Mouse (Mus musculus): ENCODE data around the gene Ccnk.

The Ccnk gene

GRCm38 (mm10) chr12:108193878-108194277 is 14.5 kb downstream of the Ccnk start:
- DNase-seq: no peak

DNA sequence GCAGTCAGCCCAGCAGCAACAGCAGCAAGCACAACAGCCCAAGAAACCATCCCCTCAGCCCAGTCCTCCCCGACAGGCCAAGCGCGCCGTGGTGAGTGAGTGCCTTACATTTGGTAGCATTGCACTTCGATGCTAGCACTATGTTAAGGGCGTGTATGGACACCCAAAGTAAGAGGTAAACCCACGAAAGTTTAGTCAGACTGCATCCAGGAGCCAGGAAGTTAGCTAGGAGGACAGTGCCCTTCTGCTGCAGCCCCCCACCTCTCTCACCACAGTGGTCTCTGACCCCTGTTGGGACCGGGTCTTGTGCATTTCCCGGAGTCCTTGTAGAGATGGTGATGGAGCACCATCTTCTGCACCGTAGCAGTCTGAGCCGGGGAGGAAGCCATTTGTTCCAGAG is 16.4 kb downstream of the Ccnk start:
- no peak for DNase-seq

DNA sequence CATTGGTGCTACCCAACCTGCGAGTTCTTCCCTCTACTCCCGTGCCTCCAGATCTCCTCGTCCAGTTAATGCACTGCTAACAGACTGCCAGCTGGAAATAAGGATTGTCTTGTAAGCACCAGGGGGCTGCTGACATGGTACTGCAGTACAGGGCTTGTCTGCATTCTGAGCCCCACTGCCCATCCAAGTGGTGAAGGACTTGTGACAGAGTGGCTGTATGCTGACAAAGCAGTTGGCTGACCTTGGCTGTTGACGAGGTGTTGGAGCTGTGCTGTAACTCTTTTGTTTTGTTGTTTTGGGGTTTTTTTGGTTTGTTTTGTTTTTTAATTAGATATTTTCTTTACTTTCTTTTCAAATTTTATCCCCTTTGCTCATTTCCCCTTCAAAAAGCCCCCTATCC is 19.1 kb downstream of the Ccnk start:
- DNase-seq: no peak

DNA sequence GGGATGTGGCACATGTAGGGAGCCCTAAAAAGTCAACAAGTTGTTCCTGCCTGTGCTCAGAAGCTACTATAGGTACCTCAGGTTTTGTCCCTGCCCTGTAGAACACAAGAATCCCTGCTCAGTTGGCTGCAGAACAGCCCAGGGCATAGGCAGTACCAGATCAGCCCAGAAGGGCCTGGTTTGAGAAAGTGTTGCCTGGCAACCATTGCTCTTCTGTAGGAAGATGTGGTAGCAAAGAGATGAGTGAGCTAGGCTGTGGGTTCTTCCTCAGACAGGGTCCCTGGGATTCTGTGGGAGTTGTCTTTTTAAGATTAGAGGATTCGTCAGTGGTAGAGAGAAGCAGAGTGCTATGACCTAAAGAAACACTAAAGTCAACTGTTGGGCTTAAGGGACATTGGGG is 20.7 kb downstream of the Ccnk start:
- DNase-seq: no peak

GRCm38 (mm10) chr12:108203895-108204294 is 24.5 kb downstream of the Ccnk start:
- DNase-seq: no peak

DNA sequence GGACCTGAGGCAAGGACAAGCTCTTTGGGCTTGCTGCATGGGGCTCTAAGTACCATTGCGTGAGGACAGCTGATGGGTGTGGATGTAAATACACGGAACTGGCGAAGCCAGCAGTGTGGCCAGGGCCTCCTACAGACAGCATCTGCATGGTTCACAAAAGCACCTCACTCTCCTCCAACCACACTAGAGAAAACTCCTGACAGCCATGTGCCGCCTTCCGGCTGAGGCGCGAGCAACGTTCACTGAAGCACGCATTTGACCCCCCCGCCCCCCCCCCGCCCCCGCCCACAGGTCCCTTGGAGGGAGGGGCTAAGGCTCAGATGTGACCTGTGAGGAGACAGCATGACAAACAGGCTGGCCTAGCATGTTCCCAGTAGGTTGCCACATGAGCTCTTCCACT is 25.6 kb downstream of the Ccnk start:
- DNase-seq: no peak

- DNase-seq: peak; percentile 93 to 96
Measured at GRCm38 (mm10) chr12:108206641-108207040, 27.3 kb downstream of the Ccnk start.

- peak; percentile 33 to 37 for DNase-seq
Measured at GRCm38 (mm10) chr12:108208216-108208615, 28.8 kb downstream of the Ccnk start.

GRCm38 (mm10) chr12:108208726-108209438 is 29.5 kb downstream of the Ccnk start:
- peak; percentile 89 to 93 for DNase-seq

- DNase-seq: peak; percentile 24 to 37
Measured at GRCm38 (mm10) chr12:108210623-108211022, 31.2 kb downstream of the Ccnk start.

- DNase-seq: peak; percentile 40 to 50
Measured at GRCm38 (mm10) chr12:108212071-108212470, 32.7 kb downstream of the Ccnk start.

- peak in 1 of 2 experiments; percentile 10 for DNase-seq
Measured at GRCm38 (mm10) chr12:108212476-108212875, 33.1 kb downstream of the Ccnk start.

- DNase-seq: peak; percentile 16 to 23
Measured at GRCm38 (mm10) chr12:108213090-108214041, 34.0 kb downstream of the Ccnk start.

GRCm38 (mm10) chr12:108215090-108215489 is 35.7 kb downstream of the Ccnk start:
- peak; percentile 15 to 19 for DNase-seq

DNA sequence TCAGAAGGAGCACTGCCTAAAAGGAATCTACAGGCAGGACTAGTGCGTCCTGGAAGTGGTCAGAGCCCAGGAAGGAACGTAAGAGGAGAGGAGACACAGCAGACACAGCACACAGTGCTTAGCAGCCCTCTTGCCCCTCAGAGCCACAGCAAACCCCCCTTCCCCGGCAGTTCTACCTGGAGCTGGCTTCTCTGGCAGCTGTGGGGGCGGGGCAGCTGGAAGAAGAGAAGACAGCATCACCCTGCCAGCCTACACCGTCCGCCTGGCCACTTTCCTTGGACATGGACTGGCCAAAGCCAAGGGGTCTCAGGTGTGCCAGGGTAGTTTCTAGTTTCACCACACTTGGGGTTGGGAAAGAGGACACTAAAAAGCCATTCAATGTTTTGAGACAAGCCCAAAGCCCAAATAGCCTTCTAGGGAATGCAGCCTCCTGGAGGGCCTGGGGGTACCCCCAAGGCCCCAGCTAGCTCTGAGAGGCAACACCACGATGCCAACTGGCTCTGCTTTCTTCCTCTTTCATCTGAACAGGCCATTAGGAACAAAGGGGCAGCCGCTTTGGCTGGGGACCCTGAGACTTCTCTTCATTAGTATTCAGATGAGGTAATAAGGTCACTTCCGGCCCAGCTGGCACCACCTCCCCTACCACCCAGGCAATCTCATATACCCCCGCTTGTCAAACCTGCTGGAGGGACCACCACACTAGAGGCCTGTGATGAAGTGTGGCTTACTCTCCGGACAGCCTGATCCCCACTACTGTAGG is 37.4 kb downstream of the Ccnk start:
- DNase-seq: peak; percentile 30 to 78

DNA sequence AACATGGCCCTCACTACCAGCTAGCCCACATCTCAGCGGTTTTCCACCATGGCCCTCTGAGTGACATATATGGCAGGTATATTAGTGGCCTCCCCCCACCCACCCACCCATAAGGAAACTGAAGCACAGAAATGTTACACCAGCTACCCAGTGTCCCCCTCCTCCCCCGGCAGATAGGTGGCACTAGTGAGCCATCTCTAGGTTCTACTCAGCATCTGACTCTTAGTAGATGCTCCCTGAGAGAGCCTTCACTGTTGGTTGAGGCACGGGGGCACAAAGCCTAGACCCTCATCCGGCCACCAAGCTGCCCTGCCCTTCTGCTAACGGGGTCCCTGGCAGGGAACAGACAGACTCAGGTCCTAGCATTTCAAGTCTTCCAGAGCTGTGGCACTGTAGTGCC is 38.2 kb downstream of the Ccnk start:
- DNase-seq: peak; percentile 82 to 89

- DNase-seq: no peak
Measured at GRCm38 (mm10) chr12:108219163-108219562, 39.8 kb downstream of the Ccnk start.

DNA sequence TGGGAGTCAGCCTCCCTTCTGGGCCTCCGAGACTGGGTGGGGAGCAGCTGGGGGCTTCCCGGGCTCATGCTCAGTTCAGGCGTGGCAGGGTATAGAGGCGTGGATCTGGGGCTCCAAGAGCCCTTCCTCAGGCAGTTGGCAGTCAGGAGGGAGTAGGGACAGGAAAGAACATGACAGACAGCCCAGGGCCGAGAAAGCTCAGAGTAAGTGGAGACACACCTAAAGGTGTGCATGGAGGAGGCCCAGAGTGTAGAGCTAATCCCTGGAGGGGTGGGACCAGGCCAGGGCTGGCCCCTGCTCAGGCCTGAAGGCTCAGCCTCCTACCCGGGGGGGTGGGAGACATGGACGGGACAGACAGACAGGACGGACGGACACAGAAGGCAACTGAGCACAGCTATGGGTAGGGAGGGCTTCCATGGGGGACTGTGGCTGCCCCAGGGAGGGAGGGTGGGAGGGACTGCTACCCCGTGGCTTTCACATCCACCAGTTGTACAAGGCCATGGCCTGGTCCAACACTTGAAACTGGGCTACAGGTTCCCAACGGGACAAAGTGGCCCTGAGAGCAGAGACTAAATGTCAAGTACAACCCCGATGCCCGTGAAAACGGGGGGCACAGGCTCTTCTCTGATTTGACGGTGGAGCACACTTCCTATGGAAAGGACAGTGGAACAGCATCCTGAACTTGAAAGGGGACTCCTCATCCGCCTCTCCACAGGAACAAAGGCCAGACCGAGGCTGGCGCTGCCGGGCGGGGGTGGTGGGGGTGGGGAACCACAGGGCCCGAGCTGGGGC is 40.6 kb downstream of the Ccnk start:
- DNase-seq: no peak

GRCm38 (mm10) chr12:108220621-108221020 is 41.2 kb downstream of the Ccnk start:
- DNase-seq: no peak

DNA sequence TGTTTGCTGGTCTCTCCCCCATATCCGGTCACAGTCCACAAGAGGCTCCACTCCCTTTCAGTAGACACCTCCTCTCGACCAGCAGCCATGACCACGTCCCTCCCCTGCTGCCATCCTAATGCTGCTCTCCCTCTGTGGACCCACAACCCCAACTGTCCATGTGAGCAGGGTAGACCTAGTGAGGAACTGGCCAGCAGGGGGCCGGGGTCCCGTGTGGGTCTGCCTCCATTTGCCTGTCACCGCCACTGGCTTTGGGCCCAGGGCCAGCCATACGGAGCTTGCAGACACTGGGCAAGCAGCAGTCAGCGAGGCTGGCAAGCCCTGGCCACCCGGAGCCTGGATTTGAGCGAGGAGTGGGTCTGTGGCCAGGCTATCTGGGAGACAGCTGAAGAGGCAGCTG is 41.8 kb downstream of the Ccnk start:
- peak; percentile 74 to 80 for DNase-seq

GRCm38 (mm10) chr12:108221712-108222111 is 42.3 kb downstream of the Ccnk start:
- DNase-seq: no peak

- no peak for DNase-seq
Measured at GRCm38 (mm10) chr12:108223357-108223756, 44.0 kb downstream of the Ccnk start.

Measured in cerebellum, postnatal 14 days (tissue).